Mouse (Mus musculus): ENCODE measurements around the gene Dtx4.

DNA sequence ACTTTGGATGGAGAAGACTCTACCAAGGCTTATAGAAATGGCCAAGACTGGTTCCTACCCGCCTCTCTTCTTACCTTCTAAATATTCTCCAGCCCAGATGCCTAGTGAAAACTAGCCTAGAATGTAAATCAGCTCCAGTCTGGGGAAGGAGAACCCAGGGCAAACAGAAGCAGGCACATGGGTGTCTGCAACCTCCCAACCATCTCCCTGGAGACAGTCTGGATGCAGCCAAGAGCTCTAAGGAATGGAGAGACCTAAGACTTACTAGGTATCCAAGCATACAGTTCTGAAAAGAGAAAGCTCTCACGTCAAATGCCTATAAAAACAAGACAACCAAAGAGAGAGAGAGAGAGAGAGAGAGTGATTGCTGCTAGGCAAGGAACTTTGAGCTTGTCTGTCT, 3.3 kb downstream of the Dtx4 start:
- no peak for TF ChIP-seq NRF1 (IDR thresholded peaks at IDR 0.05; ENCODE audit: low read depth, low read length)
- no peak for TF ChIP-seq CTCF (conservative IDR thresholded peaks at IDR 0.05 in 1 of 2, IDR thresholded peaks at IDR 0.05 in 1 of 2; ENCODE audit: low read depth in 2 of 2, low read length in 2 of 2)

All from CH12.LX (cell line).